Mouse (Mus musculus): Measurements from ENCODE around the gene Ccdc9b.

Ccdc9b gene

GRCm38 (mm10) chr2:118747301-118747960 is 15.0 kb downstream of the Ccdc9b start:
- DNase-seq (ENCODE audit: low spot score), result no peak

GRCm38 (mm10) chr2:118745915-118746901 is 16.3 kb downstream of the Ccdc9b start:
- peak; percentile 68 for DNase-seq (ENCODE audit: low spot score)

DNA sequence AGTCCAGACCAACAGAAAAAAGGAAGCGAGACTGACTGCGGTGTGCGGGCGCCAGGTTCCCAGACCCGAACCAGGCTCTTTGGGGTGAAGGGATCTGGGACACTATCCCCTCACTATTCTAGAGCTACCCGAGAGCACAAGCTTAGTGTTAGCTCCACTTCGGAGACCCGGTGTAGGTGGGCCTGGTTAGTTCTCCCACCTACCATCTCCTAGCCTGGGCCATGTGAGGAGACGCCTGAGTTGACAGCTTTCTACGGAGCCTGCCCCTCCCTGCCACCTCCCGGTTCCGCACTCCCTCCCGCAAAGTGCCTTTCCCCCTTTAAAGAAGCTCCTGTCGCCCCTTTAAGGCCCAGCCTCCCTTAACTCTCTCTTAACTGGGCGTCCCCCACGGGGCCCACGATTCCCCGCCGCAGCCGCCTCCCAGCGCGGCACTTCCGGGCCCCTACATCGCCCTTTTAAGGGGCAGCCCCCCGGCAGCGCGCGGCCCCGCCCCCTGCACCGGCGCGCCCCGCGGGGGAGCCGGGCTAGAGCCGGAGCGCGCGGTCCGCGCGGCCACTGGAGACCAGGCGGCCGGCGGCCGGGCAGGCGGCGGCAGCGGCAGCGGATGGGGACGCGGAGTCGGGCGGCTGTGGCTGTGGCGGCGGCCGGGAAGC is 17.1 kb downstream of the Ccdc9b start, which contains the start of gene Inafm2:
Inafm2 (plus strand) TSS at position 527 of the 653 bp plus-strand sequence.
- peak; percentile 89 for DNase-seq (ENCODE audit: low spot score)

DNA sequence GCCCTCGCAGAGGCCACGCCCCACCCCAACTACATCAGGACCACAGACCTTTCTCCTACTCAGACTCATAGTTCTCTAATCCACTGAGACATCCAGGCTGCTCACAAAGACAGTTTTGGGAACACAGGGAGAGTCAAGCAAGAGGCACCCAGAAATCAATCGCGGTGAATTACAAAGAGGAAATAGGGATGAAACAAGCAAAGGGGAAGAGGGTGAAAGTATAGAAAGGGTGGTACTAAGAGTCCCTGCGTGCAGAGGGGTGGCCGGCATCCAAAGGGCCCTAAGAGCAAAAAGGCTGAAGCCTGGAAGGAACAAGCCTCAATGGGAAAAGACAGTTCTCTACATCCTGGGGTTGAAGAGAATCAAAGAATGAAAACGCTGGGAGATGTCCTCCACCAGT is 17.8 kb downstream of the Ccdc9b start:
- DNase-seq (ENCODE audit: low spot score), result no peak

GRCm38 (mm10) chr2:118743261-118743943 is 19.1 kb downstream of the Ccdc9b start:
- peak; percentile 75 for DNase-seq (ENCODE audit: low spot score)

- DNase-seq (ENCODE audit: low spot score), result no peak
Measured at GRCm38 (mm10) chr2:118741183-118741582, 21.3 kb downstream of the Ccdc9b start.

DNA sequence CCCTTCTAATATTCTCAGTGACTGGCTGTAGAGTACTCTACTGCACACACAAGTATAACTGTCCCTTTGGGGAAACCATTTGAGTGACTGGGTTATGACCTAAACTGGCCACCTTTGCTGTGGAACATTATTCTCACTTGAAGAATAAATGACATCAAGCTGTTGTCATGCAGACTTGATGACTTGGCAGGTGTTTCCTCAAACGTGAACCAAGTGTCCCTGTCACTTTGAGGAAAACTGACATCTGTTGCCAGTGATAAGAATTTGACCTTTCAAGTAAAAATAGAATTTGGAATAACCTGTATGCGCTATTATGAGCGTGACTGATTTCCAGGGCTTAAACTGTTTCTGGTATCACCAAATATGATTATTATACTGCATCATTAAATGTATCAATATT is 22.1 kb downstream of the Ccdc9b start:
- DNase-seq (ENCODE audit: low spot score), result no peak

DNA sequence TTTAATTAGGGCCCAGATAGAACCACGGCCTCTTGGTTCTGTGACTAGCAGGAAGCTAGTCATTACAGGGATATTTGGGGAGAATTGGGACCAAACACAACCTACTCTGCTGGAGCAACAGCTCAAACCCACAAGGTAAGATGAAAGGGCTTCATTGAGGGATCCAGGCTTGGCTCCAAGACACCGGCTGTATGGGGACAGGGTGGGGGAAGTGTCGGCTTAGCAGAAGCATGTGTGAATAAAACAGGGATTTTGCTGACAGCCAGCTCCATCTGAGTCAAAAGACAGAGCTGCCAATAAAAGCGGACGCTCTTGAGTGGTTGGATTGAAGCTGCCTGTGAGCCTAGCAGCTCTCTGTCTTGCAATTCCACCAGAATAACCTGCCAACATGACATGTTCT is 29.1 kb downstream of the Ccdc9b start:
- no peak for DNase-seq (ENCODE audit: low spot score)

GRCm38 (mm10) chr2:118731981-118732380 is 30.5 kb downstream of the Ccdc9b start:
- DNase-seq (ENCODE audit: low spot score), result no peak

DNA sequence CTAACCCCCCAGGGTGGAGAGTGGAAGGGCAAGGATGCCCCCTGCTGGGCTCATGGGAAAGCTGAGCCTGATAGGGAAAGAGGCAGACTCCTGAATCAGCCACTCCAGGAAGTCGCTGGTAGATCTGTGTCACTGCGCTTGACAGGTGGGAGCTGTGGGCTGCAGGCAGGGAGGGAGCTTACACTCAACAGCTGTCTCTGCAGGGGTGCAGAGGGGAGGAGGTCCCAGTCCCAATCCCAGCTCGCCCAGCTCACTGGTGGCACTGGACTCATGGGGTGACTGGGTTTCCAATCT is 31.9 kb downstream of the Ccdc9b start:
- peak; percentile 55 for DNase-seq (ENCODE audit: low spot score)

GRCm38 (mm10) chr2:118729816-118730621 is 32.4 kb downstream of the Ccdc9b start:
- no peak for DNase-seq (ENCODE audit: low spot score)

DNA sequence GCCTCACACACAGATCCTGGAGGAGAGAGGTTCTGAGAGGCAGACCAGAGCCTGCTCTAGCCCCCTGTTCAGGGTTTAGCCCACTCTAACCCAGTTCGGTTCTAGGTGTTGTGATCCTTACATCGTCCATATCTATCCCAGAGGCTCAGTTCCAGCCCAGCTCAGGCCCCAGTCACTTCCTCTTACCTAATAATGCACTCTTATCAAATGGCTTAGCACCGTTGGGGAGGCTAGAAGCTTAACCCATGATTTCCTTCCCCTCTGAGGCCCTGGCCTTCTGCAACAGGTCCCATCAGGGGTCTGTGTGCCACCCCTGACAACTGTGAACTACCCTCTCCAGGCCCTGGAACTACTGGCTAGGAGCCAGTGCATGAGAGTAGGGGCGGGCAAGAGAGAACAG is 33.3 kb downstream of the Ccdc9b start:
- DNase-seq (ENCODE audit: low spot score), result no peak

GRCm38 (mm10) chr2:118728337-118728736 is 34.1 kb downstream of the Ccdc9b start, which contains the start of gene Plcb2:
TSS of gene Plcb2 (minus strand) at chr2:118728438.
- peak; percentile 4 for DNase-seq (ENCODE audit: low spot score)

DNA sequence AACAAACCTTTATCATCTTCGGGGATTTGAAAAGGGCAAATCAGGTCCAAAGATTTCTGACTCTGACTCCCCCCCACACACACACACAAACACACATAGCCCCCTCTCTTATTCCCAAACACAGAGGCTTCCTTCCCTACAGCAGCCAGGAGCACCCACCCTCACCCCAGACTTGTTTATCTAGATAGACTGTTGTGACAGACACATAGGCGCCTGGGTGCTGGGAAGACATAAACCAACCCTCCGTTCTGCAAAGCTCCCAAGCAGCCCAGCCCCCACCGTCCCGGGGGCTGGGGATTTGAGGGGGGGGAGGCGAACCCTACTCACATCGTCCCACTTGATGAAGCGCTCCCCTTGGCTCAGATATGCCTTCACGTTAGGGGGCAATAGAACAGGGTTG is 34.5 kb downstream of the Ccdc9b start:
- peak; percentile 2 for DNase-seq (ENCODE audit: low spot score)

- DNase-seq (ENCODE audit: low spot score), result no peak
Measured at GRCm38 (mm10) chr2:118726873-118727272, 35.6 kb downstream of the Ccdc9b start.

DNA sequence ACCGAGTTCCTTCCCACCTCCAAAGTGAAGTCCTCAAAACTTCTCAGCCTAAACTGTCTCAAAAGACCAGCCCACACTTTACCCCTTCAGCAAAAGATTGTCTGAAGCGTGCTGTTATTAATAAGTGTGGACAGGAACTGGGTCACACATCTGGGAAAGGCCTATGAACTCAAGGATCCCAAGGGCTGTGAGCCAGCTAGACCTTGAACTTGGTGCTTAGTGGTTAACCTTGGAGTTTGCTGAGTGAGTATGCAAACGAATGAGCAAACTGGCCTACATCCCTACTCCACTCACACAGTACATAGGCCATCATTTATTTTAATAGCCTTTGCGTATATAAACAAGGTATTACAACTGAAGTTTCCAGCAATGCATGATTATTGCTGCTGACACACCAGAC is 37.0 kb downstream of the Ccdc9b start:
- no peak for DNase-seq (ENCODE audit: low spot score)

DNA sequence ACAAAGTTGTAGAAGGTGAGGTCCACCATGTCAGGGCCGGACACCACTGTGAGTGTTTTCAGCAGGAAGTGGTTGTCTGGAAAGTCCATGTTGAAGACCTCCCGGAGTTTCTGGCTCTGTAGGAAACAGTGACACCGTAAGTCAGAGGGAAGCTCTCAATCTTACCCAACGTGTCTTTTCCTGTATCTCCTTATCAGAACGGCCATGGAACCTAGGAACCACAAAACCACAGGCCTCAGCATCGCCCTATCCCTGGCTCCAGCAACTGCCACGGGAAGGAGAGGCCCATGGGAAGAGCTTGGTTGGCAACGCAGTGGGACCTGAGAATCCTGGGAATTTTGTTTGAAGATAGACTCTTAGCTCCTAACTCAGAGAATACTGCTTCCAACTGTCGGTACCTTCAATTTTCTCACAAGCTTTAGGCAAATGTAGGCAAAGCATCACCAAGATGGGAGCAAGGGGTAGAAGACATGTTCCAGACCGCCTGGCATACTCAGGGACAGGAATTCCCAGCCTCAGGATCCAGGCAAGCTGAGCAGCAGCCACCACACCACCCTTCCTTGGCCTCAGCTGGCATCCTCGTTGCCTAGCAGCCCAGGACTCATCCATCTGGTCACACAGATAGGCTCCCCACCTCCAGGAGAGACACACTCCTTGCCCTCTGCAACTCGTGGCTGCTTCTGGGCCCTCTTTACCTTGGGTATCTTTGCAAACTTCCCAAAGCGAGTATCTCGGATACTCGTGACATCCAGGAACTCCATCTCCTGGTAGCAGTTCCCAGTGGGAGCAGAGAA is 38.6 kb downstream of the Ccdc9b start:
- DNase-seq (ENCODE audit: low spot score), result peak; percentile 3

DNA sequence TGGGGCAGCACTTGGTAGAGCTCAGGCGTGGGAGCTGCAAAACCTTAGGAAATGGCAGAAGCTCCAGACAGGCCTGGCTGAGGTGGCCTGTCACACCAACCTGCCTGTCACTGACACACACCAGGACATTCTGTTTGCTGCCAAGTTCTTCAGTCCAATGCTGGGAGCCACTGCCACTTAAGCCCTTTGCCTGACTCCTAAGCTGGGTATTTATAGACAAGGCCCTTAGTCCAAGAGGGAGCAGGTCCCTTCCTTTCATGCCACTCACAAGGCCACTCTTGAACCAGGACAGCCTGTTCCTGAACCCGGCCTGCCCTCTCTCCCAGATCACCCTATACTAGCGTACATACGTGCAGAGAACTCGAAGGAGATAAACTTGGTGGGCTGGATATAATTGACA is 45.8 kb downstream of the Ccdc9b start:
- no peak for DNase-seq (ENCODE audit: low spot score)

DNA sequence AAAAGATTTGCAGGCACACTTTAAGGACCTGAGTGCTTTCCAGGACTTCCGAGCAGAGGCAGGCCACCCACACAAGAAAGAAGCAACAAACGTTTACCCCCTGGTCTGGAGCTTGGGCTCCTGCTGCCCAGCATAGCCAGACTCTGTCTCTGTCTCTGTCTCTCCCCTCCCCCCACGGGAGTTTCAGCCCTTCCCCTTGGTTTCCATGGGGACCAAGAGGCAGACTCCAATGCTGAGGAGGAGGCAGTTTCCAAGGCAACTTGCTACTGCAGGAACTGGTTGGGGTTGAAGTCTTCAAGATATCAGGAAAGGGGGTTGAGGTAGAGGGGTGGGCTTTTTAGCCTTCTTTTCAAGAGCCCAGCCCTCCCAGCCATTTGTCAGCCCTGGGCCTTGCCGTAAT is 48.2 kb downstream of the Ccdc9b start:
- DNase-seq (ENCODE audit: low spot score), result peak; percentile 53

GRCm38 (mm10) chr2:118713631-118714030 is 48.8 kb downstream of the Ccdc9b start:
- DNase-seq (ENCODE audit: low spot score), result no peak

Data from embryo, embryonic 10 days (tissue).